ENCODE assay signal across 8 mouse cellular contexts in the genomic region with DNA sequence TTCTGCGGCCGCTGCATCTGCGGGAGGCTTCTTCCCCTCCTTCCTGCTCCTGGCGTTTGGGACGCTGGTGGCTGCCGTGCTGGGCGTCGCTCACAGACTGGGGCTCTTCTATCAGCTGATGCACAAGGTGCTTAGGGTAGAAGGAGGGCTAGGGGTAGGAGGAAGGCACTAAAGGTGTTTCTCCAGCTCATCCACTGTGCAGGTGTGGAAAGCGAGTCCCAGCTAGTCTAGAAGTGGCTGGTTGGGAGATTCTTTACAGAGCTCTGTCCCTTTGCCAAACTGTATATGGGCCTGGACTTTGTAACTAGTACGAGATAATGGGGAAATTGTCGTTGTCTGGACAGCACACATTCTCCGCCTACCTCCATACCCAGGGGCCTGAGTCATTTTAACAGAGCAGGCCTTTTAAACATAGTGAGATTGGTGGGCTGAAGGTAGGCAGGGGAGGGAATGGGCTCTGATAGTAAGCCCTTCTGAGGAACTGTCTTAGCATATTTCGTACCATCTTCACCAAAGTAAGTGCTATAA. TPM values are rescaled to one million over a fixed set of nuclear protein-coding genes. Genes with fewer than 3 reads are reported as not detected.
DNase-seq lines count a peak whose midpoint lies in the region; ATAC-seq and TF ChIP-seq lines count a peak whose summit lies in the region.

No protein-coding gene starts in this region.

- peaks cover 13% of the 10 kb centered on the region; the same call in 1 of the 2 replicates for H3K36me3 ChIP-seq in forebrain, embryonic 14.5 days (ENCODE audit: control insufficient read depth, insufficient read depth, low read length)
- H3K36me3 ChIP-seq in liver, embryonic 16.5 days (ENCODE audit: control insufficient read depth, insufficient read depth) = no peaks in the 10 kb centered on the region; the same call in 1 of the 2 replicates

- TF ChIP-seq CTCF in gastrocnemius, adult 2 months (IDR thresholded peaks at IDR 0.05) = no peak

- intact Hi-C loops in gastrocnemius, adult 2 months (cut with DNase I) = loop anchor here (10.0 kb wide), 1 partner anchor 110 kb away; the partner anchor contains the start of gene Pdxk

- peak overlapping the region; percentile 93 for H3K4me3 ChIP-seq in gastrocnemius, adult 2 months
- peak overlapping the region; percentile 54 for H3K4me3 ChIP-seq in forebrain, embryonic 14.5 days (ENCODE audit: low read depth, low read length)
- H3K4me3 ChIP-seq in liver, embryonic 16.5 days (ENCODE audit: low read depth, low read length) = peak overlapping the region; percentile 80

- peak; percentile 54; the same call in 1 of the 2 replicates for ATAC-seq in forebrain, embryonic 14.5 days
- peak; percentile 10 for ATAC-seq in liver, embryonic 16.5 days (ENCODE audit: low read depth)

- H3K9me3 ChIP-seq in forebrain, embryonic 14.5 days (replicated peaks; ENCODE audit: control insufficient read depth, low read length) = no peaks in the 10 kb centered on the region
- no peaks in the 10 kb centered on the region for H3K9me3 ChIP-seq in liver, embryonic 16.5 days (replicated peaks; ENCODE audit: control insufficient read depth, low read length)

- no peaks in the 10 kb centered on the region for H3K27me3 ChIP-seq in forebrain, embryonic 14.5 days (replicated peaks; ENCODE audit: control insufficient read depth, insufficient read depth, low read length)
- H3K27me3 ChIP-seq in liver, embryonic 16.5 days (ENCODE audit: control insufficient read depth, insufficient read depth, low read depth, low read length) = no peaks in the 10 kb centered on the region

- peak overlapping the region; percentile 98 for H3K27ac ChIP-seq in gastrocnemius, adult 2 months
- peak overlapping the region; percentile 74; the same call in 1 of the 2 replicates for H3K27ac ChIP-seq in forebrain, embryonic 14.5 days (ENCODE audit: low read depth, low read length)
- H3K27ac ChIP-seq in liver, embryonic 16.5 days (ENCODE audit: low read length) = peak overlapping the region; percentile 81

- H3K9ac ChIP-seq in forebrain, embryonic 14.5 days (ENCODE audit: low read length) = peak overlapping the region; percentile 67
- H3K9ac ChIP-seq in liver, embryonic 16.5 days (ENCODE audit: low read depth, low read length) = peak overlapping the region; percentile 78

- peak overlapping the region; percentile 74 for H3K4me2 ChIP-seq in forebrain, embryonic 14.5 days (ENCODE audit: low read length)
- H3K4me2 ChIP-seq in liver, embryonic 16.5 days (ENCODE audit: low read depth, low read length) = peak overlapping the region; percentile 96

- WGBS in forebrain, embryonic 14.5 days = 15% methylated on average over 13 of the region's 13 CpGs
- WGBS in liver, embryonic 16.5 days (ENCODE audit: insufficient replicate concordance) = 6% methylated on average over 13 of the region's 13 CpGs

- 0 out of 2 replicates have a peak, but pooled peaks cover 4% of the 10 kb centered on the region for H3K4me1 ChIP-seq in forebrain, embryonic 14.5 days (ENCODE audit: control insufficient read depth, insufficient read depth, low read length)
- H3K4me1 ChIP-seq in liver, embryonic 16.5 days (ENCODE audit: control insufficient read depth, low read depth, low read length) = peaks cover 22% of the 10 kb centered on the region

- DNase-seq in gastrocnemius, adult 2 months = no peak
- DNase-seq in gastrocnemius, postnatal 4 days (ENCODE audit: low spot score in 2 of 2) = no peak
- peak; percentile 11 for DNase-seq in CD4-positive helper T cell, adult 2 months (ENCODE audit: low read depth, low spot score)
- no peak for DNase-seq in forebrain, embryonic 14.5 days (ENCODE audit: low spot score)
- DNase-seq in adrenal gland, postnatal 25 days = no peak
- DNase-seq in adipocyte (ENCODE audit: low spot score) = no peak
- no peak for DNase-seq in kidney, postnatal 4 days

RNA-seq across cellular contexts. Expression of gene Ilvbl, which starts 1.0 kb away (rescaled TPM):
- total RNA-seq in gastrocnemius, adult 2 months (2021) = 10 to 100 TPM in 1 of 2 experiments, 1 to 10 TPM in 1; 9.0 to 17.9 TPM
- 10 to 100 TPM; 27.9 to 40.1 TPM for total RNA-seq in gastrocnemius, postnatal 4 days (2021)
- 29.3 and 32.8 TPM in 2 replicates for polyA plus RNA-seq in forebrain, embryonic 14.5 days (2014; fragmentation: Nextera tagmentation; extraction: Ambion mirVana)
- polyA plus RNA-seq in liver, embryonic 16.5 days (2015; fragmentation: Nextera tagmentation; extraction: Ambion mirVana) = 13.7 and 14.6 TPM in 2 replicates
- total RNA-seq in adrenal gland, postnatal 25 days (2021) = 50.5 and 51.8 TPM in 2 replicates

RNA-seq across cellular contexts. Expression of gene Syde1, which starts 16.6 kb away (rescaled TPM):
- 1 to 10 TPM; 3.0 to 5.1 TPM for total RNA-seq in gastrocnemius, adult 2 months (2021)
- total RNA-seq in gastrocnemius, postnatal 4 days (2021) = 10 to 100 TPM; 19.6 to 20.9 TPM
- 4.2 and 4.4 TPM in 2 replicates for polyA plus RNA-seq in forebrain, embryonic 14.5 days (2014; fragmentation: Nextera tagmentation; extraction: Ambion mirVana)
- 1.0 and 1.5 TPM in 2 replicates for polyA plus RNA-seq in liver, embryonic 16.5 days (2015; fragmentation: Nextera tagmentation; extraction: Ambion mirVana)
- 42.4 and 46.9 TPM in 2 replicates for total RNA-seq in adrenal gland, postnatal 25 days (2021)

RNA-seq across cellular contexts. Expression of gene Olfr1357, which starts 42.7 kb away (rescaled TPM):
- not detected for total RNA-seq in gastrocnemius, adult 2 months (2021)
- not detected for total RNA-seq in gastrocnemius, postnatal 4 days (2021)
- not detected in 2 replicates for polyA plus RNA-seq in forebrain, embryonic 14.5 days (2014; fragmentation: Nextera tagmentation; extraction: Ambion mirVana)
- polyA plus RNA-seq in liver, embryonic 16.5 days (2015; fragmentation: Nextera tagmentation; extraction: Ambion mirVana) = not detected in 2 replicates
- total RNA-seq in adrenal gland, postnatal 25 days (2021) = not detected in 2 replicates

RNA-seq across cellular contexts. Expression of gene Olfr1358, which starts 57.9 kb away (rescaled TPM):
- total RNA-seq in gastrocnemius, adult 2 months (2021) = not detected
- not detected for total RNA-seq in gastrocnemius, postnatal 4 days (2021)
- polyA plus RNA-seq in forebrain, embryonic 14.5 days (2014; fragmentation: Nextera tagmentation; extraction: Ambion mirVana) = not detected in 2 replicates
- not detected in 2 replicates for polyA plus RNA-seq in liver, embryonic 16.5 days (2015; fragmentation: Nextera tagmentation; extraction: Ambion mirVana)
- total RNA-seq in adrenal gland, postnatal 25 days (2021) = not detected in 2 replicates
